Mouse (Mus musculus) splenic B cell, adult 2 months (primary cell): ENCODE data around the gene Zfp710.

Experiments used
- DNase-seq: peaks from one replicate; pipeline ENCODE4 v3.0.0-alpha.2; 2011; ENCODE audit warnings: low read depth, low spot score
- H3K27me3 ChIP-seq: 2 replicates; pipeline ENCODE4 v1.6.1; 2012; ENCODE audit warnings: mild to moderate bottlenecking, low read length, moderate library complexity, mixed read lengths; ENCODE audit not compliant: control insufficient read depth, poor library complexity, insufficient read depth, severe bottlenecking
- H3K36me3 ChIP-seq: 2 replicates; pipeline ENCODE4 v1.6.1; 2012; ENCODE audit warnings: mild to moderate bottlenecking, low read length, moderate library complexity, mixed read lengths; ENCODE audit not compliant: control insufficient read depth, poor library complexity, insufficient read depth, severe bottlenecking

Gene Zfp710

DNA sequence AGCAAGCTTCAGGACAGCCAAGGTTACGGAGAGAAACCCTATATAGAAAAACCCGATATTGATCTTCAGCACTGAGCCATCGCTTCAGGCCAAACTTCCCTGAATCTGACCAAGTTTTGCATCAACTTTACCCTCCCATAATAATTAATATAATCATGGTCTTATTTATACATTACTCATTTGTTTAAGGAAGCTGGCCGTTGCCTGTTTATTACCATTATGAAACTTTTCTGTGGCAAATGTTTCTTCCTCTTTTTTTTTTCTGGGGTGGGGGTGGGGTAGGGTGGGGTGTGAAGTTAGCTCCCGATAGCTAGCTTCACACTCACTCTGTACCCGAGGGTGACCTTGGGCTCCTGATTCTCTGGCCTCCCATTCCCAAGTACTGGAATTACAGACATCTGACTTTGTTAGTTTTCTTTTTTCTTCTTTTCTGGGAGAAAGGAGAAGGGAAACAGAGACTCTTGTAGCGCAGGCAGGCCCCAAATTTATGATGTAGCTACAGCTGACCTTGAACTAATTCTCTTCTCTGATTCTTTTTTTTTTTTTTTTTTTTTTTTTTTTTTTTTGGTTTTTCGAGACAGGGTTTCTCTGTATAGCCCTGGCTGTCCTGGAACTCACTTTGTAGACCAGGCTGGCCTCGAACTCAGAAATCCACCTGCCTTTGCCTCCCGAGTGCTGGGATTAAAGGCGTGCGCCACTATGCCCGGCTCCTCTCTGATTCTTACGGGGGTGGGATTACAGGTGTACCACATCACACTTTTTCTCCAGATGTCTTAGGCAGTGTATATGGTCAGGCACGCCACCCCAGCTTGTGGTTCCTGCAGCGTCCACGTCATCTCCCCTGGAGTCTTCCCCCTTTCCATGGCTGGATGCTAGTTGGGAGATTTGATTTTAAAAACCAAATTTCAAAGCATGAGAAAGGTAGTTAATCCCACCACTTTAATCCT is 5.8 kb upstream of the Zfp710 start:
- peak; percentile 72 for DNase-seq
- no peaks in the 10 kb centered on the region for H3K36me3 ChIP-seq

GRCm38 (mm10) chr7:80023621-80024435 is 786 bp upstream of the Zfp710 start:
- Histone ChIP-seq H3K36me3 (no peaks in the 10 kb centered on the region), H3K27me3 (no peaks in the 10 kb centered on the region)
- peak; percentile 81 for DNase-seq

More for the DNA sequence above, 5.8 kb upstream of the Zfp710 start:
- H3K27me3 ChIP-seq = no peaks in the 10 kb centered on the region

GRCm38 (mm10) chr7:80025391-80026117 is 940 bp downstream of the Zfp710 start:
- H3K27me3 ChIP-seq = no peaks in the 10 kb centered on the region
- DNase-seq = peak; percentile 39
- no peaks in the 10 kb centered on the region for H3K36me3 ChIP-seq

GRCm38 (mm10) chr7:80026118-80026989 is 1.7 kb downstream of the Zfp710 start:
- Histone ChIP-seq H3K27me3 (no peaks in the 10 kb centered on the region), H3K36me3 (no peaks in the 10 kb centered on the region)
- peak; percentile 77 for DNase-seq

DNA sequence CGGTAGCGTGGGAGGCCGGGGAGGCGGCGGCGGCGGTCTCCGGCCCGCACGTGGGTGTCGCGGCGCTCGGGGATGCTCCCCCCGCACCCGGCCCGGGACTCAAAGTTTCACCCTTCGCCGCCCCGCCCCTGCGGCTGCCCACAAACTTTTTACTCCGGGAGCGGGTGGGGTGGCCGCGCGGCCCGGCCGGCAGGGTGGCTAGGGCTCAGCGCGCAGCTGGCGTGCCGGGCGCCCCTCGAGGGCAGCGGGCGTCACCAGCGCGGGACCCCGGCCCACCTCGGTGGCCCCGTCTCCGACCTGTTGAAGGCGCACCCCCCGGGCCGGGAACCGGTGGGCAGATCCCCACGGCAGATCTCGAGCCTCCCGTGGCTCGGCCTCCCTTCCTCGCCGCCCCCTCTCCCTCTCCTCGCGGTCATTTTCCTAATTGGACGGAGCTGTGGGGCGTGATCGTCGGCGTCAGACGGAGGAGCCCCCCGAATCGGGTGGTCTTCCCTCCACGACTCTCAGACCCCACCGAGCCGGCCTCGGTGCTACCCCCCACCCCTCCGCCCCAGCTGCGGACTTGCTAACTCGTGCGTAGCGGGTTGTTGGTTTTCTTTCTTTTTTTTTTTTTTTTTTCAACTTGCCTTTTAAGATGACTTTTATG is 2.5 kb downstream of the Zfp710 start:
- H3K27me3 ChIP-seq = no peaks in the 10 kb centered on the region
- H3K36me3 ChIP-seq = no peaks in the 10 kb centered on the region
- DNase-seq = peak; percentile 85

DNA sequence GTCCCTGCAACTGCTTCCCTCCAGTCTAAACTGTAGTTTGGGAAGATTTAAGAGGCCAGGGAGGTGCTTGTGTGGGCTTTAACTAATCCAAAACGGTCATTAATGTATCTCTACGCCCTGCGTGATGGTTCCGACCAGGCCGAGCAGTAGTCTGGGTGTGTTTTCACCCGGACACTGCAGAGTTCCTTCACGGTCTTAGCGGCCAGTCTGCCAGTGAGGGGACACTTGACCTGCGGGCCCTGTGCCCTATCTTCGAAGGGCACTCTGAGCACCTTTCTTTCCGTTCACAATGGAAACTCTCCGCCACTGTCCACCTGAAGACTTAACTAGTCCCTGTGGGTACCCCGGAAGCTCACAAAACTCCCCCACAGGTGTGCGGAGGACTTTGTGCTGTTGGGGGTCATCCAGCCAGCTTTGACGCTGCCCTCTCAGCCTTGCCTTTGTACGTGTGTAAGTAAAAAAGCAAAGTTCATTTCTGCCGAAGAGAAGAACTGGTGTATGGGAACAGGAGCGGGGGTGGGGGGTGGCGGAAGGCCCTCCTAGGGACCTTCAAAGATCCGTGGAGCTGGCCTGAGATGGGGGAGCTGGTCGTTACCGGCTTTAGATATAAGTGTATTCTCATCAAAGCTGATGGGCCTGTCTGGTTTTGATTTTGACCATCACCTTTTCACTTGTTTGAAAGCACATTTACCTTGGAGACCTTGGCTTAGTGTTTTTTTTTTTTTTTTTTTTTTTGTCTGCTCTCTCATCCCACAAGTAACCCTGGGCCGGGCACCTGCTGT is 3.2 kb downstream of the Zfp710 start:
- H3K36me3 ChIP-seq = no peaks in the 10 kb centered on the region
- H3K27me3 ChIP-seq = no peaks in the 10 kb centered on the region
- peak; percentile 44 for DNase-seq

DNA sequence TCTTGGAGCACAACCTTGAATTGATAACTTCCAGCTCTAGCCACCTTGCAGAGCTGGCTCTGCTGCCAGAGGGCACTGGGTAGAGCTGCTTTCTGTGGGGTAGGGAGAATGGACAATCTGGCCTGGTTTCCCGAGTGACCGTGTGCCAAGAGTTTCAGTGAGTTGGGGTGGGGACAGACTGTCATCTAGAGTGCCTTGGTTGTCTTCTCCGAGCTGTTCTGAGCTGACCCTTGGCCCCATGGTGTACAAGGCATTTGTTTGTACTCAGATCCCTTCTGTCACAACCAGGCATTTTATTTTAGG is 3.8 kb downstream of the Zfp710 start:
- DNase-seq = no peak
- no peaks in the 10 kb centered on the region for H3K36me3 ChIP-seq
- no peaks in the 10 kb centered on the region for H3K27me3 ChIP-seq

DNA sequence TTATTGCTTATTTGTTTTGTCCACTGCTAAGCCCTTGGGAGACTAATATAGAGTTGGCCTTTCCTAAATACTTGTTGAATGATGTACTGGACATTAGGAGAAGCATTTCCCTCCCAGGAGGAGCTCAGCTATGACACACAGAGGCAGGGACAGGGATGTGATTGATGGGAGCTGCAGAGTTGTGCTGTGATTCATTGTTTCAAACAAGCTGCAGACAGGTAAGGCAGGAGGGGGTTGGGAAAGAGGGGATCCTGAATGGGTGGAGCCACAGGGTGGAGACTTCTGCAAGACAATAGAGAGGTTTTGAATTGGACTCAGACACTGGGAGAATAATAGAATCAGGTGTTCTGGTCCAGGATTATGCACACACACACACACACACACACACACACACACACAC is 5.4 kb downstream of the Zfp710 start:
- H3K36me3 ChIP-seq = no peaks in the 10 kb centered on the region
- H3K27me3 ChIP-seq = no peaks in the 10 kb centered on the region
- no peak for DNase-seq

- H3K27me3 ChIP-seq = no peaks in the 10 kb centered on the region
- H3K36me3 ChIP-seq = no peaks in the 10 kb centered on the region
- no peak for DNase-seq
These were observed 5.9 kb downstream of the Zfp710 start for GRCm38 (mm10) chr7:80030486-80030885.

- Histone ChIP-seq H3K36me3 (no peaks in the 10 kb centered on the region), H3K27me3 (no peaks in the 10 kb centered on the region)
- no peak for DNase-seq
These were observed 6.4 kb downstream of the Zfp710 start for GRCm38 (mm10) chr7:80030987-80031386.

- Histone ChIP-seq H3K27me3 (no peaks in the 10 kb centered on the region), H3K36me3 (no peaks in the 10 kb centered on the region)
- DNase-seq = no peak
These were observed 6.9 kb downstream of the Zfp710 start for GRCm38 (mm10) chr7:80031478-80031877.

DNA sequence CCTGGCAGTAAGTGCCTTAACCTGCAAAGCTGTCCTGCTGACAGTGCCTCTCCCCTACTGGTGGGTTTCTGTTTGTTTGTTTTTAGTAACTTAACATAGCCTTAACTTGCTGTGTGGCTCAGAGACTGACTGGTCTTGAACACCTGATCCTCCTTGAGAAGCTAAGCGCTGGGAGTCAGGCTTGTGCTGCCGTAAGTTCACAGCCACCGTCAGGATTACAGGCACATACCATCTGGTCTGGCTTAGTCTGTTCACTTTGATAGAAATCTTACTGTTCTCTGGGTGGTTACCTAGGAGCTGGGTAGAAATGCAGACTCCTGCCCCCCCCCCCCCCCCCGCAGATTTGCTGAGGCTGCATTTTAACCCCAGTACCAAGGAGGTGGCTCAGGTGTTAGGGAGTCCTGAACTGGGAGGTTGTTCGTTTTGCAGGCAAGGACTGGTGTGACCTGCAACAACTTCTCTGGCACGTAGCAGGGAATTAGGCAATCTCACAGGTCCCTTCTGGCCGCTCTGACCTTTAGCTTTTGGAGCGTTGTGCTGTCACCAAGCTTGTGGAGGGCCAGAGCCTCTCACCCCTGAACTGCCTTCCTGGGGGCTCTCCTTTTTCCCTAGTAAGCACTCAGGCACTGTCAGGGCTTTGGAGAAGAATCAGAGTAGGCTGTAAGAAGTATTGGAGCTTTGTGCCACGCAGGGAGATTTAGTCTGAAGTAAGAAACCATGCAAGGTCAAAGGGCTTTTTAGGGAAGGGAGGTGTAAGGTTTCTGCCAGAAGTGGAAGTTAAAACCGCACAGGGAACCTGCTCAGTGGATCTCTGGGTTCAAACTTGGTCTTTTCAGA is 7.8 kb downstream of the Zfp710 start:
- DNase-seq = peak; percentile 22
- Histone ChIP-seq H3K27me3 (no peaks in the 10 kb centered on the region), H3K36me3 (no peaks in the 10 kb centered on the region)
